Mouse (Mus musculus): Measurements from ENCODE around the gene Vmn2r98. TPM values are rescaled to one million over a fixed set of nuclear protein-coding genes. Genes with fewer than 3 reads are reported as not detected.
"Not testable (repeated sequence)": the region's sequence is repeated elsewhere in the genome, so short reads cannot be mapped to it uniquely, and the experiment has no call there.

Gene Vmn2r98
- polyA plus RNA-seq (2015; fragmentation: Nextera tagmentation; extraction: Ambion mirVana), result not detected in 2 replicates

DNA sequence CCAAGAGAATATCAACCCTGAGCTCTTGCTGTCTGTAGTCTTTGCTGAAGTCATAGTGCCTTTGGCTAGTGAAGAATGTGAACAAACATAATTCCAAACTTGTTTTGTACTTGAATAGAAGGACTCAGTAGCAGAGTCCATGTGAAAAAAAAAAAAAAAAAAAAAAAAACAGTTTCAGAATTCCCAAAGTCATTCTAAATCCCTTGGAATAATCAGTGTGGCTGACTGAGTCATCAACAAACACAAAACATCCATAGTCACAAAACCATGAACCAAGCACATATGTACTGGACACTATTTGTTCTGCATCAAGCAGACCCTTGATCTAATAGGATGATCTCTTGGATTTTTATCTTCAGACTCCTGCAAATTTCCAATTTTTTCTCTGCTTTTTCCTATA lies at the start of gene Vmn2r98:
Gene Vmn2r98, plus strand, starts transcription at position 301 of the 400 bp plus-strand sequence.
- not testable (repeated sequence) for DNase-seq (ENCODE audit: low spot score)

DNA sequence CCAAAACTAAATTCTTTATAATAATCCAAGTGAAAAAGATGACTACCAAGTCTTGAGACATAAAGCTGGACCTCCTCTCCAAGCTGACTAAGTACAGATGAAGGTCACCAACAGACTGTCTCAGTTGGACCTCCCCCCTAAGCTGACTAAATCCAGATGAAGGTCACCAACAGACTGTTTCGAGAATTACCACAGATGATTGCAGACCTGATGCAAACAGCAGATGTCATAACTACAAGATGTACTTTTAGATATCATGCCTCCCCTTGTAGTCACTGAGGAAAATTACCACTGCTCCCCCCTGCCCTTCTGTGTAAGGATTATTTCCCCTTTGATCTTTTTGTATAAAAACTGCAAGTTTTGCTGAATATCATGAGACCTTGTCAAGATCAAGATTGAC lies 21.8 kb upstream of the Vmn2r98 start:
- not testable (repeated sequence) for DNase-seq (ENCODE audit: low spot score)

DNA sequence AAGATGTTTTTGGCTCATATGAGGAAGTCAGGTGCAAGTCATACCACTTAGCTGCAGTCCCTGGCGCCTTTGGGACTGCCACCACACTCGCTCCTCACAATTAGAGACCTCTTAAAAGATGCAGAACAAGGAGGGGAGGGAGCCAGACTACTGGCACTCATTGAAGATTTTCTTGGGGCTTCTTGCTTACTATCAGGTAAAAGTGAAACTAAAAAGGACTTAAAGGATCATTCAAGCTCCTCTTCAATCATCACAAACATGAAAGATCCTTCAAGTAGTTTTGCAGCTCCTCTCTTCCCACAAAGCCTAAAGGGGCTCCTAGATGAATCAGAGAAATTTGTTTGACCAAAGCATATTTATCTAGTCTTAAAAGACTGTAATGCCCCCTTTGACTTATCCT lies 21.3 kb upstream of the Vmn2r98 start:
- no peak for DNase-seq (ENCODE audit: low spot score)

DNA sequence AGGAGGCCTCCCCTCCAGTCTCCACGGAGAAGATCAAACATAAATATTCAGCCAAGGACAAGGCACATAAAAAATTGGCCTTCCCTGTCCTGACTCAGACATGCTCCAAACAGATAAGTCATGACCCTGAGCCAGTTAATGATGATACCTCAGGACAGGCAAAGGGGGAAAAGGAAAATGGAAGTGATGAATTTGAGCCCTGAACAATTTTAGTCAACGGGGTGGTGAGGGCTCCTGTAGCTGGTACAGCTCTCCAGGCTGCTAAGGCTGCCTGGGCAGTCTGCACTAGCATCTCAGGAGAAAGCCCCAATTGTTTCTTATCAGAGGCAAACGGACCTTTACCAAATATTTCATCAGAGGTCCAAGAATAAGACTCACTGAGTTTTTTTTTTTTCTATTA lies 20.5 kb upstream of the Vmn2r98 start:
- no peak for DNase-seq (ENCODE audit: low spot score)

Other genes starting within 250 kb of the Vmn2r98 start
- 0.08 and 0.12 TPM in 2 replicates for gene Vmn2r97, start 139.2 kb upstream of the Vmn2r98 start, polyA plus RNA-seq (2015; fragmentation: Nextera tagmentation; extraction: Ambion mirVana)

All from thymus, postnatal 0 days (tissue).